Mouse (Mus musculus) limb, embryonic 15.5 days (tissue): ENCODE measurements at regions not wholly inside any gene's neighbourhood (a gene's known extent, or its start where the extent isn't known, plus 50 kb on each side); places are given as distances from the start of the nearest gene placed in this dataset.

ENCODE experiments used
- ATAC-seq: fragments of 200-750 bp; cut with Nextera tagmentation; 2 replicates; pipeline ENCODE4 v1.8.0; 2017; ENCODE audit warnings: low read depth, moderate TSS enrichment; ENCODE audit not compliant: insufficient number of reproducible peaks, low FRiP score, low TSS enrichment
- H3K27ac ChIP-seq: fragments of 300-500 bp; sonication (generic); 2 replicates; pipeline ENCODE4 v1.5.1; 2015; ENCODE audit warnings: moderate library complexity, mild to moderate bottlenecking, inconsistent platforms
- H3K27me3 ChIP-seq: fragments of 300-500 bp; sonication (generic); 2 replicates; pipeline ENCODE4 v1.6.1; 2015; ENCODE audit warnings: inconsistent platforms
- H3K36me3 ChIP-seq: fragments of 300-500 bp; sonication (generic); 2 replicates; pipeline ENCODE4 v1.6.1; 2015; ENCODE audit warnings: inconsistent platforms
- H3K4me1 ChIP-seq: fragments of 300-500 bp; sonication (generic); 2 replicates; pipeline ENCODE4 v1.6.1; 2015; ENCODE audit warnings: inconsistent platforms
- H3K4me2 ChIP-seq: fragments of 300-500 bp; sonication (generic); 2 replicates; pipeline ENCODE4 v1.6.1; 2015; ENCODE audit warnings: mild to moderate bottlenecking, inconsistent platforms
- H3K4me3 ChIP-seq: fragments of 300-500 bp; sonication (generic); 2 replicates; pipeline ENCODE4 v1.5.1; 2015; ENCODE audit warnings: mild to moderate bottlenecking, inconsistent platforms
- H3K9ac ChIP-seq: fragments of 300-500 bp; sonication (generic); 2 replicates; pipeline ENCODE4 v1.6.1; 2015; ENCODE audit warnings: inconsistent platforms
- H3K9me3 ChIP-seq: fragments of 300-500 bp; sonication (generic); 2 replicates; pipeline ENCODE4 v1.6.1; 2016; ENCODE audit warnings: inconsistent platforms
- WGBS: fragments of 180-500 bp; shearing (Covaris S2); methylation state at CpG from one replicate; pipeline ENCODE4 v1.1.7; 2015; 5-methylcytosine and 5-hydroxymethylcytosine counted together

- Histone ChIP-seq H3K36me3 (no peaks in the 10 kb centered on the region), H3K27ac (no peak overlapping the region), H3K9me3 (no peaks in the 10 kb centered on the region), H3K9ac (no peak overlapping the region), H3K4me1 (peaks cover 10% of the 10 kb centered on the region; the same call in 1 of the 2 replicates), H3K27me3 (0 out of 2 replicates have a peak, but pooled peaks cover 2% of the 10 kb centered on the region), H3K4me2 (no peak overlapping the region), H3K4me3 (no peak overlapping the region)
- no peak for ATAC-seq
- WGBS = 15% methylated on average over 5 of the region's 5 CpGs
Measured at GRCm38 (mm10) chr13:53543291-53543690, 70.4 kb upstream of the Msx2 start.

GRCm38 (mm10) chr13:53539797-53540196 is 66.9 kb upstream of the Msx2 start:
- Histone ChIP-seq H3K27me3 (0 out of 2 replicates have a peak, but pooled peaks cover 2% of the 10 kb centered on the region), H3K9ac (no peak overlapping the region), H3K27ac (no peak overlapping the region), H3K4me3 (no peak overlapping the region), H3K4me2 (no peak overlapping the region), H3K4me1 (peaks cover 8% of the 10 kb centered on the region; the same call in 1 of the 2 replicates), H3K36me3 (no peaks in the 10 kb centered on the region), H3K9me3 (no peaks in the 10 kb centered on the region)
- ATAC-seq = no peak
- whole genome bisulfite sequencing = 88% methylated on average over 5 of the region's 5 CpGs

- no peak for ATAC-seq
- H3K4me2 ChIP-seq = no peak overlapping the region
- 0 out of 2 replicates have a peak, but pooled peaks cover 2% of the 10 kb centered on the region for H3K27me3 ChIP-seq
- no peak overlapping the region for H3K27ac ChIP-seq
- H3K9me3 ChIP-seq = no peaks in the 10 kb centered on the region
- H3K4me1 ChIP-seq = peaks cover 6% of the 10 kb centered on the region; the same call in 1 of the 2 replicates
- no peak overlapping the region for H3K9ac ChIP-seq
- H3K36me3 ChIP-seq = no peaks in the 10 kb centered on the region
- H3K4me3 ChIP-seq = no peak overlapping the region
- WGBS = 93% methylated on average over 6 of the region's 6 CpGs
Measured at GRCm38 (mm10) chr13:53537937-53538336, 65.1 kb upstream of the Msx2 start.

- Histone ChIP-seq H3K4me1 (peaks cover 15% of the 10 kb centered on the region; the same call in 1 of the 2 replicates), H3K36me3 (no peaks in the 10 kb centered on the region), H3K27me3 (0 out of 2 replicates have a peak, but pooled peaks cover 2% of the 10 kb centered on the region), H3K9me3 (no peaks in the 10 kb centered on the region), H3K4me3 (no peak overlapping the region), H3K9ac (no peak overlapping the region), H3K27ac (no peak overlapping the region), H3K4me2 (no peak overlapping the region)
- 70% methylated on average over 10 of the region's 10 CpGs for WGBS
- ATAC-seq = no peak
Measured at GRCm38 (mm10) chr13:53535781-53536425, 63.0 kb upstream of the Msx2 start.

- Histone ChIP-seq H3K4me3 (no peak overlapping the region), H3K4me1 (peaks cover 25% of the 10 kb centered on the region; the same call in 1 of the 2 replicates), H3K27me3 (no peaks in the 10 kb centered on the region), H3K9ac (no peak overlapping the region), H3K9me3 (no peaks in the 10 kb centered on the region), H3K4me2 (no peak overlapping the region), H3K36me3 (no peaks in the 10 kb centered on the region), H3K27ac (no peak overlapping the region)
- ATAC-seq = no peak
- WGBS = 13% methylated on average over 8 of the region's 8 CpGs
Measured at GRCm38 (mm10) chr13:53533738-53534137, 60.9 kb upstream of the Msx2 start.

- Histone ChIP-seq H3K9ac (no peak overlapping the region), H3K4me1 (peaks cover 25% of the 10 kb centered on the region), H3K27me3 (peaks cover 4% of the 10 kb centered on the region; the same call in 1 of the 2 replicates), H3K9me3 (no peaks in the 10 kb centered on the region), H3K36me3 (no peaks in the 10 kb centered on the region), H3K4me3 (no peak overlapping the region), H3K27ac (no peak overlapping the region), H3K4me2 (no peak overlapping the region)
- 82% methylated on average over 9 of the region's 9 CpGs for WGBS
- no peak for ATAC-seq
Measured at GRCm38 (mm10) chr13:53526880-53527279, 54.0 kb upstream of the Msx2 start.

- no peak overlapping the region for H3K4me3 ChIP-seq
- ATAC-seq = no peak
- H3K36me3 ChIP-seq = no peaks in the 10 kb centered on the region
- H3K9ac ChIP-seq = no peak overlapping the region
- H3K27ac ChIP-seq = no peak overlapping the region
- peaks cover 26% of the 10 kb centered on the region for H3K4me1 ChIP-seq
- H3K27me3 ChIP-seq = 0 out of 2 replicates have a peak, but pooled peaks cover 5% of the 10 kb centered on the region
- H3K4me2 ChIP-seq = no peak overlapping the region
- 21% methylated on average over 5 of the region's 5 CpGs for WGBS
- H3K9me3 ChIP-seq = no peaks in the 10 kb centered on the region
Measured at GRCm38 (mm10) chr13:53522807-53523206, 49.9 kb upstream of the Msx2 start.
